Mouse (Mus musculus): ENCODE results near the gene Zic1. TPM values are rescaled to one million over a fixed set of nuclear protein-coding genes. Genes with fewer than 3 reads are reported as not detected.

Zic1 gene
- polyA plus RNA-seq, 1 experiment from 2014 or later: 0.05 TPM

DNA sequence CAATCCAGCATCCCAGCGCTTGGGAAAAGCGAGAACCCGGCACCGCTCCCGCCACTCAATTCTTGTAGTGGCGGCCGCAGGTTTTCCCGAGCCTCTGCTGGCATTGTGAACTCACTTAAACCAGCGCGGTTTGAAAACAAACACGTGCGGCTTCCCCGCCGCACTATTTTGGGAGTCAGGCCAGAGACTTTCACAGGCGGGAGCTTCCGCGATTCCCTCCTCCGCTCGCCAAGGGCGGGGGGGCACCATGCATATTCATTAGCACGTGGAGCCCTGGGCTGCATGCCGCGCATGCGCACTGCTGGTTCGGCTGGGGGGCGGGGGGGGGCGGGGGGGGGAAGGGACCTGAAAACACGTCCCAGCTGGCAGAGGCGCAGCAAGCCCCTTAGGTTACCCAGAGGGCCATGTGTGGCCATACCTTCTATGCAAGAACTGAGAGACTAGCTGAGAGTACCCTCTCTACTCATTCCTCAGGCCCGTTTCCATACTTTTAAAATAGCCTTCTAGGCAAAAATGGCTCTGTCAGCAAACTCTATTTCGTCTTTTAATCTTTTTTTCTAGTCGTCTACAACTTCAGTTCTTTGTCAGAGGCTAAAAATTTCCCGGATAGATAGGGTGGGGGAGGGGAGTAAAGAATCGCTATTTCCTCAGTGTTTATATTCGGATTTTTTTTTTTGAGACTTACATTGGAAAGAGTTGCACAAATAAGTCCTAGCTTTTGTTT, 9.8 kb downstream of the Zic1 start:
- H3K36me3 ChIP-seq: no peaks in the 10 kb centered on the region
- no peak overlapping the region for H3K27ac ChIP-seq
- 0 out of 2 replicates have a peak overlapping the region, but pooled peaks have one; percentile 21 for H3K4me2 ChIP-seq
- ATAC-seq (ENCODE audit: low read depth) (no peak), DNase-seq (no peak)
- no peak overlapping the region for H3K9ac ChIP-seq
- 2% methylated on average over 29 of the region's 35 CpGs for WGBS (ENCODE audit: insufficient replicate concordance)
- H3K9me3 ChIP-seq (replicated peaks): no peaks in the 10 kb centered on the region
- no peak overlapping the region for H3K4me3 ChIP-seq (replicated peaks)
- H3K27me3 ChIP-seq: peaks cover 90% of the 10 kb centered on the region
- H3K4me1 ChIP-seq (replicated peaks): no peaks in the 10 kb centered on the region

GRCm38 (mm10) chr9:91355270-91355589, 10.4 kb downstream of the Zic1 start:
- Histone ChIP-seq H3K4me1 (replicated peaks) (no peaks in the 10 kb centered on the region), H3K27ac (no peak overlapping the region), H3K36me3 (no peaks in the 10 kb centered on the region), H3K4me2 (no peak overlapping the region), H3K4me3 (replicated peaks) (no peak overlapping the region), H3K9ac (no peak overlapping the region), H3K27me3 (peaks cover 91% of the 10 kb centered on the region), H3K9me3 (replicated peaks) (no peaks in the 10 kb centered on the region)
- 3% methylated on average over 7 of the region's 7 CpGs for WGBS (ENCODE audit: insufficient replicate concordance)
- ATAC-seq (ENCODE audit: low read depth): no peak
- no peak for DNase-seq

- DNase-seq (no peak), ATAC-seq (ENCODE audit: low read depth) (no peak)
- Histone ChIP-seq H3K9ac (no peak overlapping the region), H3K27me3 (peaks cover 92% of the 10 kb centered on the region), H3K4me2 (no peak overlapping the region), H3K27ac (no peak overlapping the region), H3K4me1 (replicated peaks) (no peaks in the 10 kb centered on the region), H3K9me3 (replicated peaks) (no peaks in the 10 kb centered on the region), H3K36me3 (no peaks in the 10 kb centered on the region), H3K4me3 (replicated peaks) (no peak overlapping the region)
- WGBS (ENCODE audit: insufficient replicate concordance): 6% methylated on average over 22 of the region's 22 CpGs
These were observed 11.0 kb downstream of the Zic1 start for GRCm38 (mm10) chr9:91354434-91355269.

GRCm38 (mm10) chr9:91353551-91354433, 11.8 kb downstream of the Zic1 start:
- Histone ChIP-seq H3K36me3 (no peaks in the 10 kb centered on the region), H3K4me2 (no peak overlapping the region), H3K9ac (no peak overlapping the region), H3K9me3 (replicated peaks) (no peaks in the 10 kb centered on the region), H3K27ac (no peak overlapping the region), H3K4me3 (replicated peaks) (no peak overlapping the region), H3K27me3 (peaks cover 87% of the 10 kb centered on the region), H3K4me1 (replicated peaks) (no peaks in the 10 kb centered on the region)
- no peak for DNase-seq
- 5% methylated on average over 35 of the region's 37 CpGs for WGBS (ENCODE audit: insufficient replicate concordance)
- ATAC-seq (ENCODE audit: low read depth): no peak

- 3% methylated on average over 15 of the region's 15 CpGs for WGBS (ENCODE audit: insufficient replicate concordance)
- no peak for ATAC-seq (ENCODE audit: low read depth)
- no peak for DNase-seq
- no peak overlapping the region for H3K4me3 ChIP-seq (replicated peaks)
- H3K4me2 ChIP-seq: no peak overlapping the region
- H3K9ac ChIP-seq: no peak overlapping the region
- no peak overlapping the region for H3K27ac ChIP-seq
- no peaks in the 10 kb centered on the region for H3K9me3 ChIP-seq (replicated peaks)
- no peaks in the 10 kb centered on the region for H3K36me3 ChIP-seq
- H3K27me3 ChIP-seq: peaks cover 83% of the 10 kb centered on the region
- H3K4me1 ChIP-seq (replicated peaks): no peaks in the 10 kb centered on the region
These were observed 12.8 kb downstream of the Zic1 start for GRCm38 (mm10) chr9:91352786-91353185.

DNA sequence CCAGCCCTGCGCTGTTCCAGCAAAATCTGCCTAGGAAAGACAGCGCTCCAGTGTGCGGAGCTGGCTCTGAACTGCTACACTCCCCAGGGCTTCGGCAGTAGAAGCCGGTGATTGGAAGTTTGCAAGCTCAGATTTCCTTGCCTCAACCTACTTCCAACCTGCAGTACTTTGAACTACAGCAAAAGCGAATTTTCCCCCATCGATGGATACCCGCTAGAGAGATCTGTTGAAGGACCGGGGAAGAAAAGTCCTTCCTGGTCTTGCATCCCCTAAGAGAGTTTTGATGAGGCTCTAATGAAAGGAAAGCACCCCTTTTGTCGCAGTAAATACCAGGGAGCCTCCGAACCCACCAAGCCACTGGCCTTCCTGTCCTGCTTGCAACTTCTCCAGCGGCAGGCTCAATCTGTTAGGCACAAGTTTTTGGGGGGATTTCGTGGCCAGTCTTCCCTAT, 13.6 kb downstream of the Zic1 start:
- peaks cover 78% of the 10 kb centered on the region for H3K27me3 ChIP-seq
- H3K36me3 ChIP-seq: no peaks in the 10 kb centered on the region
- 2% methylated on average over 13 of the region's 13 CpGs for WGBS (ENCODE audit: insufficient replicate concordance)
- no peaks in the 10 kb centered on the region for H3K9me3 ChIP-seq (replicated peaks)
- H3K4me3 ChIP-seq (replicated peaks): no peak overlapping the region
- no peak overlapping the region for H3K27ac ChIP-seq
- DNase-seq: no peak
- H3K9ac ChIP-seq: no peak overlapping the region
- ATAC-seq (ENCODE audit: low read depth): no peak
- no peaks in the 10 kb centered on the region for H3K4me1 ChIP-seq (replicated peaks)
- no peak overlapping the region for H3K4me2 ChIP-seq

DNA sequence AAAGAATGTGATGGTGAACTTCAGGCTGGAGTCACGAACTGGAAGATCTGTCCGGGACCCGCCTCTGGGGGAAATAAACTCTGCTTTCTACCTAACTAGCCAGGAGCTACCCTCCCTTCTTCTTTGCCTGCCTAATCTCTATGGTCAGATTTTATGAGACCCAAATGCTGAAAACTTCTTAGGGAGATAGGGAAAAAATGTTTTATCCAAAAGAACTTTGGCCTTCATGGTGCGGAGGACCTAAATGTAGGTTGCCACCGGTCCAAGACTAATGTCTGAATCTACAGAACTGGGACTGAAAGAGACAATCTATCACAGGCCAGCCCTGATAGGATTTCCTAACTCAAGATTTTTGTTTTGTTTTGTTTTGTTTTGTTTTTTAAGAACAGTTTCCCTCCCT, 14.2 kb downstream of the Zic1 start:
- Histone ChIP-seq H3K36me3 (no peaks in the 10 kb centered on the region), H3K4me1 (replicated peaks) (no peaks in the 10 kb centered on the region), H3K9me3 (replicated peaks) (no peaks in the 10 kb centered on the region), H3K27me3 (peaks cover 72% of the 10 kb centered on the region), H3K4me2 (no peak overlapping the region), H3K27ac (no peak overlapping the region), H3K4me3 (replicated peaks) (no peak overlapping the region), H3K9ac (no peak overlapping the region)
- WGBS (ENCODE audit: insufficient replicate concordance): 4% methylated on average over 5 of the region's 5 CpGs
- DNase-seq (no peak), ATAC-seq (ENCODE audit: low read depth) (no peak)

- ATAC-seq (ENCODE audit: low read depth): no peak
- H3K36me3 ChIP-seq: no peaks in the 10 kb centered on the region
- no peak overlapping the region for H3K4me2 ChIP-seq
- no peak overlapping the region for H3K9ac ChIP-seq
- H3K9me3 ChIP-seq (replicated peaks): no peaks in the 10 kb centered on the region
- WGBS (ENCODE audit: insufficient replicate concordance): 2% methylated on average over 14 of the region's 14 CpGs
- no peak overlapping the region for H3K4me3 ChIP-seq (replicated peaks)
- DNase-seq: no peak
- peaks cover 67% of the 10 kb centered on the region for H3K27me3 ChIP-seq
- no peaks in the 10 kb centered on the region for H3K4me1 ChIP-seq (replicated peaks)
- no peak overlapping the region for H3K27ac ChIP-seq
These were observed 14.7 kb downstream of the Zic1 start for GRCm38 (mm10) chr9:91350861-91351291.

- Histone ChIP-seq H3K9ac (no peak overlapping the region), H3K27me3 (peaks cover 61% of the 10 kb centered on the region), H3K9me3 (replicated peaks) (no peaks in the 10 kb centered on the region), H3K4me1 (replicated peaks) (no peaks in the 10 kb centered on the region), H3K4me2 (no peak overlapping the region), H3K36me3 (no peaks in the 10 kb centered on the region), H3K27ac (no peak overlapping the region), H3K4me3 (replicated peaks) (no peak overlapping the region)
- no peak for ATAC-seq (ENCODE audit: low read depth)
- DNase-seq: no peak
- 4% methylated on average over 16 of the region's 16 CpGs for WGBS (ENCODE audit: insufficient replicate concordance)
These were observed 15.3 kb downstream of the Zic1 start for GRCm38 (mm10) chr9:91350211-91350791.

DNA sequence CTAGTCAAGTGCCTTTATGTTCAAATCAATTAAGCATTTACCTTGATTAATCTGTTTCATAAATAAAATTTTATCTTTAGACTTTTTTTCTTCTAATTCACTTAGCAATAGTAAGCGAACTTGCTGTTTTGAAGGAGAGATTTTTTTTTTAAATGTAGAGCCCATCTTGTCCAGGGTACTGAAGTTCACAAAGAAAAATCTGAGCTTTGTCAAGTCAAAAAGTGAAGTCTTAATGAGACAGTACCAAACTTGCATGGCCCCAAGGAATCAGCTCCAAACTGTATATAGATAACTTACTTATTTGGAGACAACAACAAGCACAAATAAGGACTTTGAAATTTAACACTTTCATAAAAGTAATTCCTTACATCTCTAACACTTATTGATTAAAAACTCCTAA, 16.9 kb downstream of the Zic1 start:
- ATAC-seq (ENCODE audit: low read depth) (no peak), DNase-seq (no peak)
- H3K4me2 ChIP-seq: no peak overlapping the region
- H3K27ac ChIP-seq: no peak overlapping the region
- no peaks in the 10 kb centered on the region for H3K36me3 ChIP-seq
- no peak overlapping the region for H3K9ac ChIP-seq
- H3K9me3 ChIP-seq (replicated peaks): no peaks in the 10 kb centered on the region
- H3K4me1 ChIP-seq (replicated peaks): no peaks in the 10 kb centered on the region
- peaks cover 45% of the 10 kb centered on the region for H3K27me3 ChIP-seq
- WGBS (ENCODE audit: insufficient replicate concordance): 15% methylated on average over 1 of the region's 1 CpGs
- H3K4me3 ChIP-seq (replicated peaks): no peak overlapping the region

- H3K27me3 ChIP-seq: peaks cover 34% of the 10 kb centered on the region
- no peak overlapping the region for H3K27ac ChIP-seq
- no peak for DNase-seq
- no peak overlapping the region for H3K4me2 ChIP-seq
- no peak for ATAC-seq (ENCODE audit: low read depth)
- H3K9ac ChIP-seq: no peak overlapping the region
- no peaks in the 10 kb centered on the region for H3K4me1 ChIP-seq (replicated peaks)
- WGBS (ENCODE audit: insufficient replicate concordance): 46% methylated on average over 2 of the region's 2 CpGs
- H3K36me3 ChIP-seq: no peaks in the 10 kb centered on the region
- no peaks in the 10 kb centered on the region for H3K9me3 ChIP-seq (replicated peaks)
- H3K4me3 ChIP-seq (replicated peaks): no peak overlapping the region
These were observed 18.0 kb downstream of the Zic1 start for GRCm38 (mm10) chr9:91347591-91347990.

All from liver, embryonic 13.5 days (tissue).